Mouse (Mus musculus) myocyte (in vitro differentiated cells): ENCODE measurements around the gene Hnrnpul1. TPM values are rescaled to one million over a fixed set of nuclear protein-coding genes. Genes with fewer than 3 reads are reported as not detected.

Source experiments
- H3K27me3 ChIP-seq: one replicate; pipeline ENCODE4 v1.6.1; 2011; ENCODE audit not compliant: control insufficient read depth, insufficient read depth, insufficient read length
- H3K36me3 ChIP-seq: one replicate; pipeline ENCODE4 v1.6.1; 2011; ENCODE audit not compliant: control insufficient read depth, insufficient read depth
- H3K4me2 ChIP-seq: one replicate; pipeline ENCODE4 v1.6.1; 2011; ENCODE audit warnings: low read depth, control low read depth
- H3K4me3 ChIP-seq: one replicate; pipeline ENCODE4 v1.5.1; 2011; ENCODE audit warnings: mild to moderate bottlenecking, control low read depth, moderate library complexity
- H3K79me2 ChIP-seq: one replicate; pipeline ENCODE4 v1.6.1; 2011; ENCODE audit not compliant: control insufficient read depth, insufficient read depth
- H3ac ChIP-seq: one replicate; pipeline ENCODE4 v1.6.1; 2011; ENCODE audit not compliant: control insufficient read depth, insufficient read length
- CEBPB ChIP-seq: IDR thresholded peaks from 2 replicates; pipeline ENCODE4 v1.6.1; 2011; ENCODE audit warnings: mild to moderate bottlenecking, moderate library complexity; ENCODE audit not compliant: poor library complexity, insufficient read depth, severe bottlenecking
- E2F4 ChIP-seq: IDR thresholded peaks from one replicate; pipeline ENCODE4 v1.6.1; 2011; ENCODE audit warnings: mild to moderate bottlenecking, control low read depth, moderate library complexity; ENCODE audit not compliant: insufficient read depth
- MAX ChIP-seq: IDR thresholded peaks from one replicate; pipeline ENCODE4 v1.6.1; 2011; ENCODE audit warnings: low read depth, mild to moderate bottlenecking, control low read depth
- MYOD1 ChIP-seq, 3 experiments: IDR thresholded peaks; one replicate each; pipeline ENCODE4 v1.6.1; 2011; ENCODE audit warnings: control low read depth in 2 of 3, low read depth in 2 of 3, mild to moderate bottlenecking in 2 of 3, moderate library complexity in 1 of 3; ENCODE audit not compliant: insufficient read length in 2 of 3, control insufficient read depth in 1 of 3
- MYOG ChIP-seq, 3 experiments: IDR thresholded peaks; one replicate each; pipeline ENCODE4 v1.6.1; 2011; ENCODE audit warnings: control low read depth in 2 of 3, low read depth in 2 of 3, mild to moderate bottlenecking in 2 of 3; ENCODE audit not compliant: insufficient read length in 2 of 3, control insufficient read depth in 1 of 3, insufficient read depth in 1 of 3
- POLR2A ChIP-seq: IDR thresholded peaks from one replicate; pipeline ENCODE4 v1.6.1; 2011; ENCODE audit warnings: low read depth, mild to moderate bottlenecking, control low read depth, moderate library complexity; ENCODE audit not compliant: insufficient read length
- POLR2AphosphoS2 ChIP-seq: IDR thresholded peaks from one replicate; pipeline ENCODE4 v1.6.1; 2011; ENCODE audit warnings: low read depth, control low read depth; ENCODE audit not compliant: insufficient read length
- REST ChIP-seq: IDR thresholded peaks from one replicate; pipeline ENCODE4 v1.6.1; 2011; ENCODE audit warnings: mild to moderate bottlenecking, control low read depth, moderate library complexity; ENCODE audit not compliant: insufficient read depth, insufficient read length
- SRF ChIP-seq: IDR thresholded peaks from one replicate; pipeline ENCODE4 v1.6.1; 2011; ENCODE audit warnings: low read depth; ENCODE audit not compliant: control insufficient read depth, insufficient read length
- TCF12 ChIP-seq: IDR thresholded peaks from one replicate; pipeline ENCODE4 v1.6.1; 2011; ENCODE audit warnings: mild to moderate bottlenecking, control low read depth; ENCODE audit not compliant: poor library complexity, insufficient read depth, severe bottlenecking
- TCF3 ChIP-seq: IDR thresholded peaks from one replicate; pipeline ENCODE4 v1.6.1; 2011; ENCODE audit warnings: low read depth, control low read depth; ENCODE audit not compliant: insufficient read length
- USF1 ChIP-seq: IDR thresholded peaks from one replicate; pipeline ENCODE4 v1.6.1; 2011; ENCODE audit warnings: low read depth, mild to moderate bottlenecking, control low read depth, moderate library complexity
- polyA plus RNA-seq: library from polyadenylated mRNA; unstranded; fragments of >200 nt; fragmentation: generic; extraction: Trizol; gene quantifications from one replicate; pipeline ENCODE4 v1.2.1, GENCODE M21; 2012; ENCODE audit warnings: missing spikeins

Hnrnpul1 gene
- polyA plus RNA-seq, 1 experiment = 76.2 TPM

GRCm38 (mm10) chr7:25709961-25710360 is 44.6 kb downstream of the Hnrnpul1 start:
- H3K4me3 ChIP-seq = no peak overlapping the region

GRCm38 (mm10) chr7:25707581-25708292 is 46.8 kb downstream of the Hnrnpul1 start:
- H3K27me3 ChIP-seq = no peaks in the 10 kb centered on the region
- H3K4me3 ChIP-seq = no peak overlapping the region
- H3K4me2 ChIP-seq = peak overlapping the region; percentile 27

More at GRCm38 (mm10) chr7:25709961-25710360, 44.6 kb downstream of the Hnrnpul1 start:
- no peak overlapping the region for H3ac ChIP-seq
- H3K36me3 ChIP-seq = peaks cover 6% of the 10 kb centered on the region
- no peaks in the 10 kb centered on the region for H3K27me3 ChIP-seq
- TF ChIP-seq POLR2AphosphoS2 = peak; percentile 89
- TF ChIP-seq USF1 = no peak
- TF ChIP-seq TCF3 = no peak
- no peak for TF ChIP-seq MAX
- peak in 1 of 3 experiments; percentile 62 for TF ChIP-seq MYOG (IDR thresholded peaks at IDR 0.05; ENCODE audit: control insufficient read depth in 1 of 3, insufficient read depth in 1 of 3, insufficient read length in 2 of 3, low read depth in 2 of 3)
- no peak for TF ChIP-seq CEBPB
- TF ChIP-seq POLR2A = peak; percentile 26
- TF ChIP-seq TCF12 = no peak
- no peak for TF ChIP-seq SRF
- TF ChIP-seq REST = no peak
- peak in 1 of 3 experiments; percentile 63 for TF ChIP-seq MYOD1 (IDR thresholded peaks at IDR 0.05; ENCODE audit: control insufficient read depth in 1 of 3, insufficient read length in 2 of 3, low read depth in 2 of 3)
- TF ChIP-seq E2F4 = no peak
- H3K79me2 ChIP-seq = no peaks in the 10 kb centered on the region
- H3K4me2 ChIP-seq = peak overlapping the region; percentile 78

GRCm38 (mm10) chr7:25706578-25707170 is 47.9 kb downstream of the Hnrnpul1 start:
- no peaks in the 10 kb centered on the region for H3K79me2 ChIP-seq
- H3K4me3 ChIP-seq = no peak overlapping the region
- H3K4me2 ChIP-seq = no peak overlapping the region
- H3K27me3 ChIP-seq = no peaks in the 10 kb centered on the region
- peaks cover 9% of the 10 kb centered on the region for H3K36me3 ChIP-seq
- TF ChIP-seq SRF (no peak), TCF3 (no peak)
- H3ac ChIP-seq = no peak overlapping the region

More at GRCm38 (mm10) chr7:25707581-25708292, 46.8 kb downstream of the Hnrnpul1 start:
- H3K79me2 ChIP-seq = no peaks in the 10 kb centered on the region
- TF ChIP-seq MYOG (IDR thresholded peaks at IDR 0.05; ENCODE audit: control insufficient read depth in 1 of 3, insufficient read depth in 1 of 3, insufficient read length in 2 of 3, low read depth in 2 of 3) = peak in 2 of 3 experiments; percentile 44 to 50
- no peak for TF ChIP-seq POLR2A
- TF ChIP-seq TCF12 = no peak
- no peak for TF ChIP-seq CEBPB
- TF ChIP-seq MYOD1 (IDR thresholded peaks at IDR 0.05; ENCODE audit: control insufficient read depth in 1 of 3, insufficient read length in 2 of 3, low read depth in 2 of 3) = peak in 1 of 3 experiments; percentile 67
- no peak for TF ChIP-seq TCF3
- peak; percentile 30 for TF ChIP-seq POLR2AphosphoS2
- TF ChIP-seq USF1 = no peak
- no peak overlapping the region for H3ac ChIP-seq
- no peaks in the 10 kb centered on the region for H3K36me3 ChIP-seq

- no peak overlapping the region for H3K4me3 ChIP-seq
- H3K27me3 ChIP-seq = no peaks in the 10 kb centered on the region
- no peaks in the 10 kb centered on the region for H3K79me2 ChIP-seq
- H3K4me2 ChIP-seq = no peak overlapping the region
- H3ac ChIP-seq = no peak overlapping the region
- peak in 1 of 3 experiments; percentile 33 for TF ChIP-seq MYOD1 (IDR thresholded peaks at IDR 0.05; ENCODE audit: control insufficient read depth in 1 of 3, insufficient read length in 2 of 3, low read depth in 2 of 3)
- TF ChIP-seq TCF12 = no peak
- TF ChIP-seq MAX = no peak
- peaks cover 17% of the 10 kb centered on the region for H3K36me3 ChIP-seq
Measured at GRCm38 (mm10) chr7:25705801-25706251, 48.7 kb downstream of the Hnrnpul1 start.

- no peak overlapping the region for H3K4me2 ChIP-seq
- H3K36me3 ChIP-seq = peaks cover 19% of the 10 kb centered on the region
- H3ac ChIP-seq = no peak overlapping the region
- H3K4me3 ChIP-seq = no peak overlapping the region
- TF ChIP-seq USF1 (no peak), POLR2AphosphoS2 (no peak), MYOG (IDR thresholded peaks at IDR 0.05; ENCODE audit: control insufficient read depth in 1 of 3, insufficient read depth in 1 of 3, insufficient read length in 2 of 3, low read depth in 2 of 3) (no peak), MYOD1 (IDR thresholded peaks at IDR 0.05; ENCODE audit: control insufficient read depth in 1 of 3, insufficient read length in 2 of 3, low read depth in 2 of 3) (no peak), SRF (no peak), REST (no peak), TCF3 (no peak), CEBPB (no peak), TCF12 (no peak), MAX (no peak), E2F4 (no peak)
- H3K79me2 ChIP-seq = no peaks in the 10 kb centered on the region
- H3K27me3 ChIP-seq = no peaks in the 10 kb centered on the region
Measured at GRCm38 (mm10) chr7:25704716-25705364, 49.7 kb downstream of the Hnrnpul1 start.
